Mouse (Mus musculus) CD4-positive, CD25-positive, alpha-beta regulatory T cell, adult 2 months (primary cell): ENCODE results near the gene Siva1.

Experiments used
- DNase-seq: peaks from one replicate; pipeline ENCODE4 v3.0.0-alpha.2; 2012; ENCODE audit warnings: low read depth, low spot score

Siva1 gene

GRCm38 (mm10) chr12:112623742-112624141, 20.7 kb upstream of the Siva1 start:
- peak; percentile 77 for DNase-seq

GRCm38 (mm10) chr12:112625700-112626099, 18.8 kb upstream of the Siva1 start:
- no peak for DNase-seq

- DNase-seq = no peak
Observed at GRCm38 (mm10) chr12:112626455-112626854, 18.0 kb upstream of the Siva1 start.

- DNase-seq = peak; percentile 52
Observed at GRCm38 (mm10) chr12:112627097-112627881, 17.2 kb upstream of the Siva1 start.

GRCm38 (mm10) chr12:112628197-112628596, 16.3 kb upstream of the Siva1 start:
- no peak for DNase-seq

- DNase-seq = peak; percentile 84
Observed at GRCm38 (mm10) chr12:112628928-112629721, 15.4 kb upstream of the Siva1 start.

- DNase-seq = no peak
Observed at GRCm38 (mm10) chr12:112630029-112630428, 14.4 kb upstream of the Siva1 start.

GRCm38 (mm10) chr12:112630796-112631195, 13.7 kb upstream of the Siva1 start:
- no peak for DNase-seq

GRCm38 (mm10) chr12:112631472-112631871, 13.0 kb upstream of the Siva1 start:
- no peak for DNase-seq

- no peak for DNase-seq
Observed at GRCm38 (mm10) chr12:112632084-112632777, 12.2 kb upstream of the Siva1 start.

- no peak for DNase-seq
Observed at GRCm38 (mm10) chr12:112632907-112633306, 11.6 kb upstream of the Siva1 start.

GRCm38 (mm10) chr12:112633686-112634085, 10.8 kb upstream of the Siva1 start:
- DNase-seq = peak; percentile 46

- DNase-seq = no peak
Observed at GRCm38 (mm10) chr12:112639526-112639925, 5.0 kb upstream of the Siva1 start.

GRCm38 (mm10) chr12:112643126-112643525, 1.4 kb upstream of the Siva1 start:
- no peak for DNase-seq

- no peak for DNase-seq
Observed at GRCm38 (mm10) chr12:112644855-112645506, 502 bp downstream of the Siva1 start.

GRCm38 (mm10) chr12:112646139-112646538, 1.7 kb downstream of the Siva1 start:
- DNase-seq = no peak

GRCm38 (mm10) chr12:112648081-112648480, 3.6 kb downstream of the Siva1 start:
- no peak for DNase-seq

- DNase-seq = no peak
Observed at GRCm38 (mm10) chr12:112651778-112652439, 7.4 kb downstream of the Siva1 start.

- peak; percentile 89 for DNase-seq
Observed at GRCm38 (mm10) chr12:112653157-112653824, 8.8 kb downstream of the Siva1 start.

- DNase-seq = no peak
Observed at GRCm38 (mm10) chr12:112654076-112654475, 9.6 kb downstream of the Siva1 start.

- no peak for DNase-seq
Observed at GRCm38 (mm10) chr12:112658619-112659018, 14.1 kb downstream of the Siva1 start.
